Mouse (Mus musculus) spleen, postnatal 14 days (tissue): ENCODE results near the gene Mrrf.

ENCODE experiments used
- DNase-seq, 2 experiments: peaks; one replicate each; pipeline ENCODE4 v3.0.0; 2021 to 2022; ENCODE audit warnings: low spot score in 2 of 2

The Mrrf gene

GRCm38 (mm10) chr2:36230366-36230765 lies 94.2 kb downstream of the Mrrf start, which contains the start of gene Ptgs1:
Gene Ptgs1, plus strand, starts transcription at chr2:36230426.
- no peak for DNase-seq

GRCm38 (mm10) chr2:36230967-36231366 lies 94.8 kb downstream of the Mrrf start:
- DNase-seq, result no peak

GRCm38 (mm10) chr2:36234526-36235368 lies 98.6 kb downstream of the Mrrf start:
- DNase-seq, result no peak

- DNase-seq, result no peak
These were observed 99.7 kb downstream of the Mrrf start for GRCm38 (mm10) chr2:36235917-36236316.

GRCm38 (mm10) chr2:36236889-36237288 lies 100.7 kb downstream of the Mrrf start:
- DNase-seq, result no peak

- no peak for DNase-seq
These were observed 101.4 kb downstream of the Mrrf start for GRCm38 (mm10) chr2:36237557-36237956.

GRCm38 (mm10) chr2:36238467-36238866 lies 102.3 kb downstream of the Mrrf start:
- DNase-seq, result no peak

- no peak for DNase-seq
These were observed 102.8 kb downstream of the Mrrf start for GRCm38 (mm10) chr2:36238951-36239350.
